Mouse (Mus musculus): ENCODE results near the gene Stk11. TPM values are rescaled to one million over a fixed set of nuclear protein-coding genes. Genes with fewer than 3 reads are reported as not detected.

Stk11 gene
- polyA plus RNA-seq, 1 experiment from 2014 or later, result 20.5 TPM

- H3K4me1 ChIP-seq, result peaks cover 65% of the 10 kb centered on the region
- WGBS, result under 1% methylated on average over 43 of the region's 43 CpGs
- ATAC-seq (replicated peaks), result peak; percentile 86
Observed at GRCm38 (mm10) chr10:80141786-80142529, 26.4 kb downstream of the Stk11 start.

GRCm38 (mm10) chr10:80142530-80142925 is 26.9 kb downstream of the Stk11 start:
- Histone ChIP-seq H3K9ac (peak overlapping the region; percentile 91), H3K27me3 (replicated peaks) (no peaks in the 10 kb centered on the region), H3K9me3 (no peaks in the 10 kb centered on the region), H3K4me3 (peak overlapping the region; percentile 79), H3K4me1 (peaks cover 64% of the 10 kb centered on the region), H3K27ac (peak overlapping the region; percentile 89), H3K4me2 (peak overlapping the region; percentile 81), H3K36me3 (replicated peaks) (peaks cover 3% of the 10 kb centered on the region; the same call in 1 of the 2 replicates)
- under 1% methylated on average over 15 of the region's 15 CpGs for WGBS
- no peak for ATAC-seq (replicated peaks)

More at GRCm38 (mm10) chr10:80141786-80142529, 26.4 kb downstream of the Stk11 start:
- Histone ChIP-seq H3K9me3 (no peaks in the 10 kb centered on the region), H3K27me3 (replicated peaks) (no peaks in the 10 kb centered on the region), H3K4me2 (peak overlapping the region; percentile 81), H3K36me3 (replicated peaks) (peaks cover 3% of the 10 kb centered on the region; the same call in 1 of the 2 replicates), H3K9ac (peak overlapping the region; percentile 91), H3K27ac (peak overlapping the region; percentile 89), H3K4me3 (peak overlapping the region; percentile 79)

DNA sequence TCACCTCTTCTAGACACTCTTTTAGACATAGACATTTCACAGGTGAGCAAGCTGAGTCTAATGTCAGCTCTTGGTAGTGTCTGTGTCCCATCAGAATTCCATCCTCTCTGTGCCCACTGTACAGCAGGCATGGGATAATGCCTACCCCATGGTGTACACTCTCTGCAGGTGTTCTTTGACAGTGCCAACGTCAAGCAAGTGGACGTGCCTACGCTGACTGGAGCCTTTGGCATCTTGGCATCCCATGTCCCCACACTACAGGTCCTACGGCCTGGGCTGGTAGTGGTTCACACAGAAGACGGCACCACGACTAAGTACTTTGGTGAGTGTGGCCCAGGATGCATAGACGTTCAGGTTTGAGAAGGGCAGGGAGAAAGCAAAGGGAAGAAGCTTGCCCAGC is 28.1 kb downstream of the Stk11 start:
- peaks cover 62% of the 10 kb centered on the region for H3K4me1 ChIP-seq
- H3K36me3 ChIP-seq (replicated peaks), result peaks cover 3% of the 10 kb centered on the region; the same call in 1 of the 2 replicates
- ATAC-seq (replicated peaks), result no peak
- no peaks in the 10 kb centered on the region for H3K9me3 ChIP-seq
- H3K9ac ChIP-seq, result no peak overlapping the region
- no peak overlapping the region for H3K27ac ChIP-seq
- no peaks in the 10 kb centered on the region for H3K27me3 ChIP-seq (replicated peaks)
- 95% methylated on average over 7 of the region's 7 CpGs for WGBS
- H3K4me3 ChIP-seq, result no peak overlapping the region
- H3K4me2 ChIP-seq, result no peak overlapping the region

DNA sequence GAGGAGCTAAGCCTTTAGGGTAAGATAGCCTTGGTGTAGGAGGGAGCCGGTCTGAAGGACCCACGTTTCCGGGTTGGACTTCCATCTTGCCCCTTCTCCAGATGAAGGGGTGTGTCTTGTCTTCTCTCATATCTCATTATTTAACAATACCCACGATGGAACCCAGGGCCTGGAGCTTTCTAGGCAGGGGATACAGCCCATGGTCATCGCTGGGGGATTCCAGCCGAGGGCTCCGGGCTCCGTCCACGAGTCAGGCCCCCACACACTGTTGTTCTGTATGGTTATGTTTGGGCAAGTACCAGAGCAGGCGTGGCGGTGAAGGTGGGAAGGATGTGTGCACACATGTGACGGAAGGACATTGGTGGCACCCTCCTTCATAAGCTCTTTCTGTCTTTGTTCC is 28.6 kb downstream of the Stk11 start:
- peaks cover 3% of the 10 kb centered on the region; the same call in 1 of the 2 replicates for H3K36me3 ChIP-seq (replicated peaks)
- no peak overlapping the region for H3K4me3 ChIP-seq
- H3K27me3 ChIP-seq (replicated peaks), result no peaks in the 10 kb centered on the region
- H3K4me2 ChIP-seq, result no peak overlapping the region
- ATAC-seq (replicated peaks), result no peak
- H3K27ac ChIP-seq, result no peak overlapping the region
- 93% methylated on average over 12 of the region's 12 CpGs for WGBS
- no peak overlapping the region for H3K9ac ChIP-seq
- H3K4me1 ChIP-seq, result peaks cover 62% of the 10 kb centered on the region
- H3K9me3 ChIP-seq, result no peaks in the 10 kb centered on the region

DNA sequence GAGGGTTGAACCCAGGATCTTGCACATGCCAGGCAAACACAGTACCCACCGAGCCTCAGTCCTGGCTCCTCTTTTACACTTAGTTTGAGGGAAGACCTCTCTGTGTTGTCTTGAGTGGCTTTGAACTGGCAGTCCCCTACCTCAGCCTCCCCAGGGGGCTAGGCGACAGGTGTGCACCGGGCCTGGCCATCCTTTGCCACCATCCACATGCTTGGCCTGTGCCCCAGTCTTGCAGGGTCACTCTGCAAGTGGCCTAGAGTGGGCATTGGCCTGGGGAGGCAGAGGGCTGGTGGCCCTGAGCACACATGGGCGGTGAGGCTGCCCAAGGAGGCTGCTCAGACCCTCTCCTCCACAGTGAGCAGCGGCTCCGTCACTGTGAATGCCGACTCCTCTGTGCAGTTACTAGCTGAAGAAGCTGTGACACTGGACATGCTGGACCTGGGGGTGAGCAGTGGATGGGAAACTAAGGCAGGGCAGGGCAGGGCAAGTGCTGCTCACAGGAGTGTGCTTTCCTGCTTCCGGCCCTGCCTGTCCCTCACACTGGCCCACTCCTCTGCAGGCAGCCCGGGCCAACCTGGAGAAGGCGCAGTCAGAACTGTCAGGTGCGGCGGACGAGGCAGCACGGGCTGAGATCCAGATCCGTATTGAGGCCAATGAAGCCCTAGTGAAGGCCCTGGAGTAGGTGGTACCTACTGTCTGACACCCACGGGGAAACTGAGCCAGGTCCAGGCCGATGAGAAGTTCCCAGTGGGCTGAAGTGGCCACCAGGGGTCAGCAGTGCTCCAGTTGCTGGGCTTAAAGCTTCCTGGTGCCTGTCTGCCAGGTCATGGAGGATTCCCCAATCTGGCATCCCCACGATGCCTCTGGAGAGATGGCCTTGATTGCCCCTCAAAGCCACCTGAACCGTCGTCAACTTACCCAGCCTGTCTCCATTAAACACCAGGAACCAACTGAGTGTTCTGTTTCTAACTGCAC is 29.5 kb downstream of the Stk11 start:
- no peak overlapping the region for H3K27ac ChIP-seq
- peaks cover 56% of the 10 kb centered on the region for H3K4me1 ChIP-seq
- H3K27me3 ChIP-seq (replicated peaks), result no peaks in the 10 kb centered on the region
- ATAC-seq (replicated peaks), result no peak
- peaks cover 3% of the 10 kb centered on the region; the same call in 1 of the 2 replicates for H3K36me3 ChIP-seq (replicated peaks)
- no peak overlapping the region for H3K4me3 ChIP-seq
- 0 out of 2 replicates have a peak overlapping the region, but pooled peaks have one; percentile 0 for H3K4me2 ChIP-seq
- 70% methylated on average over 20 of the region's 20 CpGs for WGBS
- no peaks in the 10 kb centered on the region for H3K9me3 ChIP-seq
- peak overlapping the region; percentile 2; the same call in 1 of the 2 replicates for H3K9ac ChIP-seq

GRCm38 (mm10) chr10:80145896-80146295 is 30.3 kb downstream of the Stk11 start:
- whole genome bisulfite sequencing, result 91% methylated on average over 6 of the region's 6 CpGs
- Histone ChIP-seq H3K27ac (no peak overlapping the region), H3K9ac (peak overlapping the region; percentile 2; the same call in 1 of the 2 replicates)

GRCm38 (mm10) chr10:80146568-80147011 is 31.0 kb downstream of the Stk11 start:
- no peak overlapping the region for H3K4me2 ChIP-seq
- 86% methylated on average over 4 of the region's 4 CpGs for WGBS
- H3K36me3 ChIP-seq (replicated peaks), result peaks cover 3% of the 10 kb centered on the region; the same call in 1 of the 2 replicates
- no peaks in the 10 kb centered on the region for H3K9me3 ChIP-seq
- H3K4me1 ChIP-seq, result peaks cover 44% of the 10 kb centered on the region
- 0 out of 2 replicates have a peak overlapping the region, but pooled peaks have one; percentile 2 for H3K4me3 ChIP-seq
- no peak overlapping the region for H3K9ac ChIP-seq
- peak overlapping the region; percentile 100; the same call in 1 of the 2 replicates for H3K27ac ChIP-seq
- no peaks in the 10 kb centered on the region for H3K27me3 ChIP-seq (replicated peaks)
- ATAC-seq (replicated peaks), result no peak

More at GRCm38 (mm10) chr10:80145896-80146295, 30.3 kb downstream of the Stk11 start:
- H3K4me3 ChIP-seq, result no peak overlapping the region
- no peak for ATAC-seq (replicated peaks)
- peaks cover 3% of the 10 kb centered on the region; the same call in 1 of the 2 replicates for H3K36me3 ChIP-seq (replicated peaks)
- H3K9me3 ChIP-seq, result no peaks in the 10 kb centered on the region
- peak overlapping the region; percentile 0; the same call in 1 of the 2 replicates for H3K4me2 ChIP-seq
- H3K4me1 ChIP-seq, result peaks cover 51% of the 10 kb centered on the region
- H3K27me3 ChIP-seq (replicated peaks), result no peaks in the 10 kb centered on the region

GRCm38 (mm10) chr10:80147146-80147718 is 31.6 kb downstream of the Stk11 start:
- Histone ChIP-seq H3K27me3 (replicated peaks) (no peaks in the 10 kb centered on the region), H3K4me2 (peak overlapping the region; percentile 67), H3K9ac (no peak overlapping the region), H3K4me3 (peak overlapping the region; percentile 94), H3K36me3 (replicated peaks) (peaks cover 3% of the 10 kb centered on the region; the same call in 1 of the 2 replicates), H3K4me1 (peaks cover 46% of the 10 kb centered on the region), H3K9me3 (no peaks in the 10 kb centered on the region), H3K27ac (peak overlapping the region; percentile 100)
- ATAC-seq (replicated peaks), result no peak
- WGBS, result 79% methylated on average over 5 of the region's 5 CpGs

- H3K4me1 ChIP-seq, result peaks cover 48% of the 10 kb centered on the region
- peak within 1 kb of the TSS; percentile 94 for H3K4me3 ChIP-seq
- under 1% methylated on average over 40 of the region's 42 CpGs for WGBS
- no peaks in the 10 kb centered on the region for H3K9me3 ChIP-seq
- peak; percentile 14 for ATAC-seq (replicated peaks)
- peak within 1 kb of the TSS; percentile 95 for H3K9ac ChIP-seq
- H3K36me3 ChIP-seq (replicated peaks), result peaks cover 4% of the 10 kb centered on the region; the same call in 1 of the 2 replicates
- no peaks in the 10 kb centered on the region for H3K27me3 ChIP-seq (replicated peaks)
- peak within 1 kb of the TSS; percentile 100 for H3K27ac ChIP-seq
- H3K4me2 ChIP-seq, result peak within 1 kb of the TSS; percentile 67
Observed at GRCm38 (mm10) chr10:80147719-80148601, 32.4 kb downstream of the Stk11 start, which contains the start of gene Midn. Gene Midn, plus strand, starts transcription at chr10:80148272.

- WGBS, result under 1% methylated on average over 57 of the region's 57 CpGs
- peak; percentile 57 for ATAC-seq (replicated peaks)
- Histone ChIP-seq H3K4me2 (peak overlapping the region; percentile 67), H3K9ac (peak overlapping the region; percentile 95), H3K36me3 (replicated peaks) (peaks cover 12% of the 10 kb centered on the region; the same call in 1 of the 2 replicates), H3K4me1 (peaks cover 49% of the 10 kb centered on the region), H3K27ac (peak overlapping the region; percentile 100), H3K4me3 (peak overlapping the region; percentile 94), H3K9me3 (no peaks in the 10 kb centered on the region), H3K27me3 (replicated peaks) (no peaks in the 10 kb centered on the region)
Observed at GRCm38 (mm10) chr10:80148610-80149290, 33.1 kb downstream of the Stk11 start.

Measured in midbrain, embryonic 15.5 days (tissue).